Mouse (Mus musculus) thymus, adult 2 months (tissue): Measurements from ENCODE around the gene Hmga1.

Source experiments
- CTCF ChIP-seq: fragments of 200-500 bp; IDR thresholded peaks from 2 replicates; pipeline ENCODE4 v1.5.1; 2012; ENCODE audit warnings: mild to moderate bottlenecking, control low read depth, low read length, moderate library complexity, borderline replicate concordance; ENCODE audit not compliant: control insufficient read depth, poor library complexity, insufficient read depth; ENCODE audit errors: extremely low read depth
- POLR2A ChIP-seq: fragments of 200-500 bp; IDR thresholded peaks from 2 replicates; pipeline ENCODE4 v1.6.1; 2012; ENCODE audit warnings: mild to moderate bottlenecking, low read length, control low read depth, moderate library complexity; ENCODE audit not compliant: control insufficient read depth, poor library complexity, insufficient read depth; ENCODE audit errors: extremely low read depth

GRCm38 (mm10) chr17:27573772-27574320 lies 17.5 kb downstream of the Hmga1 start:
- TF ChIP-seq CTCF (no peak), POLR2A (no peak)
